Mouse (Mus musculus) frontal cortex, adult (tissue): ENCODE measurements around the gene Dtnbp1.

ENCODE experiments used
- ATAC-seq: cut with Nextera tagmentation; 2 replicates; pipeline ENCODE4 v1.9.2; 2017; ENCODE audit warnings: mild to moderate bottlenecking, moderate library complexity, mixed read lengths; ENCODE audit not compliant: low TSS enrichment

Dtnbp1 gene

GRCm38 (mm10) chr13:45001911-45002615 lies at the start of gene Dtnbp1:
Dtnbp1 (minus strand) TSS chr13:45002147.
- ATAC-seq, result peak; percentile 82

GRCm38 (mm10) chr13:45049261-45050020 lies 47.5 kb upstream of the Dtnbp1 start:
- ATAC-seq, result peak; percentile 82

GRCm38 (mm10) chr13:45043466-45043865 lies 41.5 kb upstream of the Dtnbp1 start:
- no peak for ATAC-seq

GRCm38 (mm10) chr13:45040741-45041140 lies 38.8 kb upstream of the Dtnbp1 start:
- no peak for ATAC-seq

GRCm38 (mm10) chr13:45040195-45040594 lies 38.2 kb upstream of the Dtnbp1 start:
- ATAC-seq, result no peak

GRCm38 (mm10) chr13:45036417-45036816 lies 34.5 kb upstream of the Dtnbp1 start:
- ATAC-seq, result no peak

- ATAC-seq, result no peak
Measured at GRCm38 (mm10) chr13:45034759-45035158, 32.8 kb upstream of the Dtnbp1 start.

- ATAC-seq, result no peak
Measured at GRCm38 (mm10) chr13:45033360-45033759, 31.4 kb upstream of the Dtnbp1 start.

GRCm38 (mm10) chr13:45032484-45032883 lies 30.5 kb upstream of the Dtnbp1 start:
- ATAC-seq, result no peak

- peak; percentile 27; the same call in 1 of the 2 replicates for ATAC-seq
Measured at GRCm38 (mm10) chr13:45031748-45032147, 29.8 kb upstream of the Dtnbp1 start.

- ATAC-seq, result peak; percentile 78
Measured at GRCm38 (mm10) chr13:45031314-45031713, 29.4 kb upstream of the Dtnbp1 start.

GRCm38 (mm10) chr13:45030830-45031229 lies 28.9 kb upstream of the Dtnbp1 start:
- peak; percentile 86 for ATAC-seq

GRCm38 (mm10) chr13:45029791-45030190 lies 27.8 kb upstream of the Dtnbp1 start:
- no peak for ATAC-seq

GRCm38 (mm10) chr13:45026291-45026690 lies 24.3 kb upstream of the Dtnbp1 start:
- peak; percentile 47; the same call in 1 of the 2 replicates for ATAC-seq

GRCm38 (mm10) chr13:45024821-45025220 lies 22.9 kb upstream of the Dtnbp1 start:
- no peak for ATAC-seq

- peak; percentile 65; the same call in 1 of the 2 replicates for ATAC-seq
Measured at GRCm38 (mm10) chr13:45023356-45024150, 21.6 kb upstream of the Dtnbp1 start.

- no peak for ATAC-seq
Measured at GRCm38 (mm10) chr13:45008150-45008549, 6.2 kb upstream of the Dtnbp1 start.

- no peak for ATAC-seq
Measured at GRCm38 (mm10) chr13:45007726-45008125, 5.8 kb upstream of the Dtnbp1 start.

GRCm38 (mm10) chr13:45006483-45006882 lies 4.5 kb upstream of the Dtnbp1 start:
- no peak for ATAC-seq

- no peak for ATAC-seq
Measured at GRCm38 (mm10) chr13:45005861-45006260, 3.9 kb upstream of the Dtnbp1 start.

GRCm38 (mm10) chr13:45004987-45005592 lies 3.1 kb upstream of the Dtnbp1 start:
- no peak for ATAC-seq

GRCm38 (mm10) chr13:45003026-45003425 lies 1.1 kb upstream of the Dtnbp1 start:
- no peak for ATAC-seq
